Mouse (Mus musculus) effector memory CD4-positive, alpha-beta T cell, adult 7 months (primary cell): ENCODE data around the gene Bex4. TPM values are rescaled to one million over a fixed set of nuclear protein-coding genes. Genes with fewer than 3 reads are reported as not detected.

Experiments
- polyA plus RNA-seq: library from polyadenylated mRNA; unstranded; fragments of 100-300 nt; shearing (Covaris generic); gene quantifications from one replicate; pipeline ENCODE4 v1.2.1, GENCODE M21; 2017

The Bex4 gene
- polyA plus RNA-seq: 1.6 TPM

GRCm38 (mm10) chrX:136138827-136139639 lies at the start of gene Bex4:
Gene Bex4, plus strand, starts transcription at chrX:136138996.

GRCm38 (mm10) chrX:136172118-136172551 lies 33.3 kb downstream of the Bex4 start, which contains the start of gene Tceal8:
Gene Tceal8, minus strand, starts transcription at chrX:136172342.

Other genes with a start within 250 kb of the Bex4 start
- gene Arxes2, start 145.2 kb upstream of the Bex4 start, polyA plus RNA-seq: 4.7 TPM
- gene Arxes1, start 105.6 kb upstream of the Bex4 start, polyA plus RNA-seq: not detected
- 15.3 TPM for gene Bex2, start 70.8 kb upstream of the Bex4 start, polyA plus RNA-seq
- not detected for gene Nxf3, start 53.7 kb upstream of the Bex4 start, polyA plus RNA-seq
- gene Tceal8, start 33.3 kb downstream of the Bex4 start, polyA plus RNA-seq: 0.30 TPM
- gene Tceal5, start 64.9 kb downstream of the Bex4 start, polyA plus RNA-seq: not detected
- not detected for gene Tceal7, start 75.8 kb downstream of the Bex4 start, polyA plus RNA-seq
- not detected for gene Bex1, start 76.5 kb downstream of the Bex4 start, polyA plus RNA-seq
- 66.2 TPM for gene Tceal9, start 106.1 kb downstream of the Bex4 start, polyA plus RNA-seq
- gene Bex3, start 131.3 kb downstream of the Bex4 start, polyA plus RNA-seq: 199 TPM